Mouse (Mus musculus) thymus, adult 2 months (tissue): ENCODE measurements around the gene Sdc3.

Source experiments
- CTCF ChIP-seq: fragments of 200-500 bp; IDR thresholded peaks from 2 replicates; pipeline ENCODE4 v1.5.1; 2012; ENCODE audit warnings: mild to moderate bottlenecking, control low read depth, low read length, moderate library complexity, borderline replicate concordance; ENCODE audit not compliant: control insufficient read depth, poor library complexity, insufficient read depth; ENCODE audit errors: extremely low read depth
- POLR2A ChIP-seq: fragments of 200-500 bp; IDR thresholded peaks from 2 replicates; pipeline ENCODE4 v1.6.1; 2012; ENCODE audit warnings: mild to moderate bottlenecking, low read length, control low read depth, moderate library complexity; ENCODE audit not compliant: control insufficient read depth, poor library complexity, insufficient read depth; ENCODE audit errors: extremely low read depth

DNA sequence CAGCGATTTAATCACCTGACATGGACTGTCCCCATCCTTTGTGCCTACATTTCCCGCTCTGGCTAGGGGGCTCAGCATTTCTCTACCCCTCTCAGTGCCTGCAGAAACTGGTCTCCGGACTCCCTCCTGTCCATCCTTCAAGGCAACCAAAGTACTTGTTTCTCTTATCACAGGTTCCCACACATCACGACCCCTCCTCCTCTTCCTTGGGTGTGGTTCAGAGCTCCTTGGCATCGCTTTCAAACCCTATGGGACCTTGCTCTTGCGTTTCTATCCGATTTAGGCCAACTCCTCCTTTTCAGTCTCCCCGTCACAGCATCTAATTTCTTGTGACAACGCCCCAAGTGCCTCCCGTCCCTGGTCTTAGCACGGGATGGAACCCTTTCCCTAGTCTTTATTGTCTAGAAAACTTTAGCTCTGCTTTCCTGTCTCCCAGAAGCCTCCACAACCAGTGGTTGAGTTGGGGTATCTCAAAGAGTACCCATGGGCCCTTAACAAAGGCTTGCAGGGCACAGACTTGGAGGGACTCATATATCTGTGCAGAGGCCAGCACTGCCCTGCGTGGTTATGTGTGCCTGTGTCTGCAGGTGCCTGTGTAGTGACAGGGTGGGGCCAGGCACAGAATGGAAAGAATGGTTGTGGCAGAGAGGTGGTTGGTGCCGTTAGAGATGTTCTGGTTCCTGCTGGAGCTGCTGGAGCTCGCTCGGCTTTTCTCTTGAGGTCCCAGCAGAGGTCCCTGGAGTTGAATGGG lies 68.7 kb downstream of the Sdc3 start:
- no peak for TF ChIP-seq CTCF
- TF ChIP-seq POLR2A, result no peak
